Mouse (Mus musculus) heart, adult 11 months (tissue): ENCODE measurements around the gene Tmem131l.

ENCODE experiments used
- DNase-seq: peaks from one replicate; pipeline ENCODE4 v3.0.0; 2022

The Tmem131l gene

GRCm38 (mm10) chr3:83857621-83858020 lies 182.4 kb downstream of the Tmem131l start:
- DNase-seq, result no peak

GRCm38 (mm10) chr3:83855643-83856042 lies 184.3 kb downstream of the Tmem131l start:
- peak; percentile 44 for DNase-seq

- no peak for DNase-seq
Measured at GRCm38 (mm10) chr3:83849341-83849740, 190.6 kb downstream of the Tmem131l start.
